Comparison of ENCODE assay signal across 12 mouse cellular contexts in the genomic region with DNA sequence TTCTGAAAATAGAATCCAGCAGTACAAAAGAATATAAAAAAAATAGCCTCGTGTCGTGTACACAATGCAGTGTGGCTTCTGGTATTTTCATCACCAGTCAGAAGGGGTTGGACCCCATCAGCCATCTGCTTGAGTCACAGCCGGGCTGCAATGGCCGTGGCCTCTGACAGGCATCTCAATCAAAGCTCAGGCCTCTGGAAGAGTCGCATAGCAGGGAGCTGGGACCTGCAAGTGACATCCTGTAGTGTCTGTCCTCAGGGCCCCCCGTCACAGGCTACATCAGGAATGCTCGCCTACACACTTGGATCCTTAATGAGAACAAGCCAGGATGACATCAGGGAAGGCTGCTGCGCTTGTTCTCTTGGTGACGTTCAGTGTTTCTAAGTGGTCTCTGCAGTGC.
DNase-seq lines count a peak whose midpoint lies in the region; ATAC-seq and TF ChIP-seq lines count a peak whose summit lies in the region.
"Had no signal": no experiment of that assay in that cellular context is flagged by ENCODE, and none has a peak within 500 bp of the region (broad histone marks: within the 10 kb centered on the region; RNA-seq: fewer than 3 reads in every experiment).

No protein-coding gene starts in this region.

- peak; percentile 4 for DNase-seq in embryo, embryonic 10.5 days (ENCODE audit: low spot score)
- no peak for DNase-seq in embryo, embryonic 9.5 days (ENCODE audit: extremely low spot score)
- peak; percentile 16 for DNase-seq in layer of hippocampus, adult 11-12 months (ENCODE audit: low spot score)
- DNase-seq in layer of hippocampus, adult 9-10 months (ENCODE audit: low spot score): no peak
- DNase-seq in midbrain, postnatal 0 days (ENCODE audit: low spot score): peak; percentile 24
- DNase-seq in MN1 (ENCODE audit: low spot score): no peak
- DNase-seq: lung, postnatal 36 days; spleen, adult 18-20 months had no signal

- no peak overlapping the region for H3K4me3 ChIP-seq in hindbrain, embryonic 16.5 days (ENCODE audit: low read length)
- no peak overlapping the region for H3K4me3 ChIP-seq in midbrain, postnatal 0 days (ENCODE audit: low read depth, low read length)

- peak; percentile 54; the same call in 1 of the 2 replicates for ATAC-seq in hindbrain, embryonic 16.5 days
- peak; percentile 44 for ATAC-seq in midbrain, postnatal 0 days (ENCODE audit: low FRiP score)
- no peak for ATAC-seq in megakaryocyte progenitor cell, adult 5-6 weeks (replicated peaks; ENCODE audit: poor library complexity)
- ATAC-seq: activated CD4-positive, CD25-positive, alpha-beta regulatory T cell, adult 4 months had no signal

- H3K9ac ChIP-seq in hindbrain, embryonic 16.5 days (ENCODE audit: low read depth, low read length): no peak overlapping the region
- H3K9ac ChIP-seq in midbrain, postnatal 0 days (replicated peaks; ENCODE audit: low read length, poor library complexity, severe bottlenecking): no peak overlapping the region; the same call in 1 of the 2 replicates

- no peaks in the 10 kb centered on the region for H3K36me3 ChIP-seq in hindbrain, embryonic 16.5 days (ENCODE audit: control insufficient read depth, insufficient read depth, low read length)
- H3K36me3 ChIP-seq in midbrain, postnatal 0 days (ENCODE audit: insufficient read depth, low read length): no peaks in the 10 kb centered on the region

- H3K4me1 ChIP-seq in hindbrain, embryonic 16.5 days (ENCODE audit: control insufficient read depth, insufficient read depth, low read depth, low read length): peaks cover 4% of the 10 kb centered on the region; the same call in 1 of the 2 replicates
- H3K4me1 ChIP-seq in midbrain, postnatal 0 days (ENCODE audit: insufficient read depth, low read length): 0 out of 2 replicates have a peak, but pooled peaks cover 2% of the 10 kb centered on the region

- WGBS in hindbrain, embryonic 16.5 days: 40% methylated on average over 9 of the region's 9 CpGs
- 44% methylated on average over 9 of the region's 9 CpGs for WGBS in midbrain, postnatal 0 days

- H3K27me3 ChIP-seq in hindbrain, embryonic 16.5 days (replicated peaks; ENCODE audit: control insufficient read depth, insufficient read depth, low read length): no peaks in the 10 kb centered on the region
- no peaks in the 10 kb centered on the region for H3K27me3 ChIP-seq in midbrain, postnatal 0 days (ENCODE audit: insufficient read depth, low read length)

- no peak for TF ChIP-seq CTCF in midbrain, postnatal 0 days (IDR thresholded peaks at IDR 0.05)

- H3K9me3 ChIP-seq in hindbrain, embryonic 16.5 days (ENCODE audit: control insufficient read depth, low read length): no peaks in the 10 kb centered on the region
- H3K9me3 ChIP-seq in midbrain, postnatal 0 days (ENCODE audit: low read length): no peaks in the 10 kb centered on the region

- 0 out of 2 replicates have a peak overlapping the region, but pooled peaks have one; percentile 23 for H3K27ac ChIP-seq in hindbrain, embryonic 16.5 days (ENCODE audit: low read depth, low read length)
- no peak overlapping the region for H3K27ac ChIP-seq in midbrain, postnatal 0 days (ENCODE audit: low read depth, low read length)
- H3K27ac ChIP-seq: kidney, postnatal 0 days had no signal

- H3K4me2 ChIP-seq in hindbrain, embryonic 16.5 days (ENCODE audit: low read length): no peak overlapping the region
- H3K4me2 ChIP-seq in midbrain, postnatal 0 days (ENCODE audit: low read depth, low read length, poor library complexity, severe bottlenecking): no peak overlapping the region

Comparison
In these comparisons a context has a peak if more than half of its experiments do, and no peak if none do; other contexts are left out.
1. DNase-seq: peak in embryo, embryonic 10.5 days (single experiment), layer of hippocampus, adult 11-12 months (single experiment) and midbrain, postnatal 0 days (single experiment); none in embryo, embryonic 9.5 days (single experiment), layer of hippocampus, adult 9-10 months (single experiment) and MN1 (single experiment).